Mouse (Mus musculus): ENCODE data around the gene Fhad1.

DNA sequence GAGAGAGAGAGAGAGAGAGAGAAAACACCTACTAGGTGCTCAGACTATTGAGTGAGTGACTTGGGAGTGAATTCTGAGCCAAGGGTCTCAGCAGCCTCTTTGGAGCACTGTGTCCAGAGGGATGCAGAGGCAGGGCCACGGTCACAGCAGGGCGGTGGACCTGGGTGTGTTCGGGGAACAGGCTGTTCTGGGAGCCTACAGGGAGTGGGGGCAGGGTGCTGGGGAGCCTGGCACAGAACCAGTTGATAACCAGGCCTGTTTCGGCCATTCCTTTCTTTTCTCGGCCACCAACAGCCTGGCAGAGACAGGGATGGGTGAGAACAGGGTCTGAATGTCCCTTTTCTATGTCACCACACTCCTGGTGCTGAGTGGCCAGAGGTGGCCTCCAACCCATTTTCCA is 152.0 kb downstream of the Fhad1 start:
- no peak for TF ChIP-seq FLI1 (IDR thresholded peaks at IDR 0.05; ENCODE audit: low read length)
- TF ChIP-seq GATA1 (IDR thresholded peaks at IDR 0.05; ENCODE audit: borderline replicate concordance, low read length), result no peak
